Mouse (Mus musculus): ENCODE measurements around the gene Ldlrad3.

- TF ChIP-seq CTCF (IDR thresholded peaks at IDR 0.05; ENCODE audit: control insufficient read depth, insufficient read depth, insufficient read length) (no peak), MAX (IDR thresholded peaks at IDR 0.05) (no peak), USF1 (IDR thresholded peaks at IDR 0.05; ENCODE audit: low read depth) (no peak), MYOD1 (IDR thresholded peaks at IDR 0.05; ENCODE audit: control insufficient read depth, insufficient read length, low read depth) (no peak), CEBPB (IDR thresholded peaks at IDR 0.05; ENCODE audit: low read depth) (no peak), FOSL1 (IDR thresholded peaks at IDR 0.05; ENCODE audit: insufficient read depth, low read length, poor library complexity, severe bottlenecking) (no peak)
Observed at GRCm38 (mm10) chr2:102125042-102125441, 61.1 kb downstream of the Ldlrad3 start.
